ENCODE assay signal across 22 mouse cellular contexts in genomic region chr14:121456416-121457285, GRCm38 (mm10). TPM values are rescaled to one million over a fixed set of nuclear protein-coding genes. Genes with fewer than 3 reads are reported as not detected.
A peak's percentile ranks its signal among the peaks of the same experiment; 100 is the strongest.
DNase-seq lines count a peak whose midpoint lies in the region; ATAC-seq and TF ChIP-seq lines count a peak whose summit lies in the region.
"Had no signal": no experiment of that assay in that cellular context is flagged by ENCODE, and none has a peak within 500 bp of the region (broad histone marks: within the 10 kb centered on the region; RNA-seq: fewer than 3 reads in every experiment).

No protein-coding gene starts in this region.

- WGBS in liver, adult 2 months, result 60% methylated on average over 11 of the region's 11 CpGs
- 87% methylated on average over 11 of the region's 11 CpGs for WGBS in forebrain, postnatal 0 days
- WGBS in hindbrain, embryonic 16.5 days, result 85% methylated on average over 11 of the region's 11 CpGs

- H3K36me3 ChIP-seq in liver, adult 2 months (ENCODE audit: control insufficient read depth, insufficient read depth, low read length), result no peaks in the 10 kb centered on the region
- no peaks in the 10 kb centered on the region for H3K36me3 ChIP-seq in forebrain, postnatal 0 days (ENCODE audit: insufficient read depth)
- H3K36me3 ChIP-seq in hindbrain, embryonic 16.5 days (ENCODE audit: control insufficient read depth, insufficient read depth, low read length), result no peaks in the 10 kb centered on the region
- H3K36me3 ChIP-seq: G1E; heart, embryonic 12.5 days; limb, embryonic 15.5 days; midbrain, embryonic 10.5 days had no signal

- H3K9ac ChIP-seq in liver, adult 2 months (ENCODE audit: low read depth, low read length), result no peak overlapping the region
- no peak overlapping the region for H3K9ac ChIP-seq in forebrain, postnatal 0 days
- no peak overlapping the region for H3K9ac ChIP-seq in hindbrain, embryonic 16.5 days (ENCODE audit: low read depth, low read length)
- H3K9ac ChIP-seq: forebrain, embryonic 13.5 days; heart, embryonic 12.5 days; limb, embryonic 15.5 days had no signal

- no peak overlapping the region for H3K4me2 ChIP-seq in forebrain, postnatal 0 days (ENCODE audit: low read depth)
- H3K4me2 ChIP-seq in hindbrain, embryonic 16.5 days (ENCODE audit: low read length), result no peak overlapping the region
- H3K4me2 ChIP-seq: forebrain, embryonic 13.5 days; heart, embryonic 12.5 days; limb, embryonic 15.5 days had no signal

- in situ Hi-C loops in Patski (cut with MboI; ENCODE audit: low pct_unique_long_range_greater_than_20kb), result loop anchor here (5.0 to 10.0 kb wide), 2 partner anchors 484 to 622 kb away; no protein-coding TSS in a partner anchor

- CTCF ChIA-PET in Patski (lab: Charles Lee), result interaction anchor here (0.9 to 2.1 kb wide), 6 partner anchors 121 to 624 kb away, joined by 3 to 13 read pairs (median 5); no protein-coding TSS in a partner anchor

- no peak for ATAC-seq in Patski
- ATAC-seq in megakaryocyte-erythroid progenitor cell, adult 5-6 weeks (replicated peaks; ENCODE audit: low FRiP score, low TSS enrichment, poor library complexity, severe bottlenecking), result peak; percentile 54
- ATAC-seq in forebrain, postnatal 0 days, result no peak
- no peak for ATAC-seq in hindbrain, embryonic 16.5 days

- H3K4me1 ChIP-seq in liver, adult 2 months (ENCODE audit: control insufficient read depth, insufficient read depth, low read length), result peaks cover 2% of the 10 kb centered on the region; the same call in 1 of the 2 replicates
- H3K4me1 ChIP-seq in forebrain, postnatal 0 days (ENCODE audit: insufficient read depth), result no peaks in the 10 kb centered on the region
- H3K4me1 ChIP-seq in hindbrain, embryonic 16.5 days (ENCODE audit: control insufficient read depth, insufficient read depth, low read depth, low read length), result no peaks in the 10 kb centered on the region
- H3K4me1 ChIP-seq: forebrain, embryonic 13.5 days; heart, embryonic 12.5 days; midbrain, embryonic 10.5 days had no signal

- no peak for TF ChIP-seq POLR2A in liver, adult 2 months (IDR thresholded peaks at IDR 0.05; ENCODE audit: extremely low read depth, insufficient read depth, low read length)

- no peaks in the 10 kb centered on the region for H3K79me2 ChIP-seq in liver, adult 2 months (ENCODE audit: control insufficient read depth, insufficient read depth, low read length)

- TF ChIP-seq CTCF in liver, adult 2 months (IDR thresholded peaks at IDR 0.05; ENCODE audit: low read depth, low read length), result no peak
- peak; percentile 15 for TF ChIP-seq CTCF in Patski (IDR thresholded peaks at IDR 0.05)
- TF ChIP-seq CTCF in forebrain, postnatal 0 days (IDR thresholded peaks at IDR 0.05; ENCODE audit: low read depth), result no peak

- POLR2A ChIA-PET in Patski (lab: Charles Lee), result no interaction called here

- no peak overlapping the region for H3K27ac ChIP-seq in liver, adult 2 months (replicated peaks; ENCODE audit: insufficient read depth, low read depth, low read length)
- no peak overlapping the region for H3K27ac ChIP-seq in forebrain, postnatal 0 days (ENCODE audit: low read depth, low read length)
- H3K27ac ChIP-seq in hindbrain, embryonic 16.5 days (ENCODE audit: low read depth, low read length), result no peak overlapping the region
- H3K27ac ChIP-seq: forebrain, embryonic 13.5 days; gastrocnemius, adult 2 months; kidney, postnatal 0 days; limb, embryonic 15.5 days; midbrain, embryonic 10.5 days had no signal

- no peaks in the 10 kb centered on the region for H3K9me3 ChIP-seq in forebrain, postnatal 0 days (ENCODE audit: low read length)
- 0 out of 2 replicates have a peak, but pooled peaks cover 2% of the 10 kb centered on the region for H3K9me3 ChIP-seq in hindbrain, embryonic 16.5 days (ENCODE audit: control insufficient read depth, low read length)
- H3K9me3 ChIP-seq: forebrain, embryonic 13.5 days; G1E; limb, embryonic 15.5 days had no signal

- no peaks in the 10 kb centered on the region for H3K27me3 ChIP-seq in liver, adult 2 months (ENCODE audit: control insufficient read depth, insufficient read depth, low read length)
- H3K27me3 ChIP-seq in Patski, result no peaks in the 10 kb centered on the region
- H3K27me3 ChIP-seq in forebrain, postnatal 0 days (ENCODE audit: insufficient read depth, low read length), result no peaks in the 10 kb centered on the region
- H3K27me3 ChIP-seq in hindbrain, embryonic 16.5 days (replicated peaks; ENCODE audit: control insufficient read depth, insufficient read depth, low read length), result no peaks in the 10 kb centered on the region
- H3K27me3 ChIP-seq: forebrain, embryonic 13.5 days; heart, embryonic 12.5 days; limb, embryonic 15.5 days had no signal

- peak; percentile 48 for DNase-seq in adrenal gland, adult 2 months
- DNase-seq in adrenal gland, postnatal 4 days (ENCODE audit: low spot score in 2 of 2), result no peak
- peak; percentile 68 for DNase-seq in liver, adult 2 months (ENCODE audit: extremely low read depth, low read depth, low spot score)
- no peak for DNase-seq in liver
- no peak for DNase-seq in Patski (ENCODE audit: low read depth, low spot score)
- DNase-seq in forebrain, postnatal 0 days, result no peak
- DNase-seq: cerebellum, adult 8-10 months; embryo, embryonic 11 days; gastrocnemius, adult 2 months; heart, postnatal 36 days; lung, postnatal 14 days; right cerebral cortex, adult 18-20 months; thymus, postnatal 25 days had no signal

- no peak overlapping the region for H3K4me3 ChIP-seq in liver, adult 2 months (ENCODE audit: insufficient read depth, low read depth, low read length)
- H3K4me3 ChIP-seq in forebrain, postnatal 0 days (ENCODE audit: low read depth, low read length), result no peak overlapping the region
- no peak overlapping the region for H3K4me3 ChIP-seq in hindbrain, embryonic 16.5 days (ENCODE audit: low read length)
- H3K4me3 ChIP-seq: forebrain, embryonic 13.5 days; gastrocnemius, adult 2 months; heart, embryonic 12.5 days; limb, embryonic 15.5 days; midbrain, embryonic 10.5 days had no signal

RNA-seq across cellular contexts. Expression of gene Slc15a1, which starts 48.4 kb away (rescaled TPM):
- total RNA-seq in adrenal gland, adult 2 months (2021), result under 1 TPM; 0.09 to 0.10 TPM
- polyA plus RNA-seq in adrenal gland, adult 2 months (2012; rRNA removed), result 0.06 and 0.09 TPM in 2 replicates
- under 1 TPM; 0.20 to 0.28 TPM for total RNA-seq in adrenal gland, postnatal 4 days (2021)
- total RNA-seq in liver, adult 2 months (2014; rRNA removed), result not detected in 2 replicates
- polyA plus RNA-seq in liver, adult 2 months (2012; rRNA removed), result not detected in 2 replicates
- 0.01 TPM for polyA plus RNA-seq in Patski (2021)
- not detected in 2 replicates for total RNA-seq in megakaryocyte-erythroid progenitor cell, adult 5-6 weeks (2014; fragmentation: Nextera tagmentation)
- total RNA-seq in megakaryocyte-erythroid progenitor cell, adult 5-6 weeks (2017), result 0.28 TPM in 1 of 2 replicates, not detected in the other
- total RNA-seq in forebrain, postnatal 0 days (2014; rRNA removed), result 0.38 TPM in 1 of 2 replicates, not detected in the other
- polyA plus RNA-seq in forebrain, postnatal 0 days (2015; fragmentation: Nextera tagmentation; extraction: Ambion mirVana), result 0.09 and 0.18 TPM in 2 replicates
- polyA plus RNA-seq in hindbrain, embryonic 16.5 days (2015; fragmentation: Nextera tagmentation; extraction: Ambion mirVana), result 0.09 TPM in 1 of 2 replicates, not detected in the other
- total RNA-seq: gastrocnemius, adult 2 months; heart, postnatal 36 days had no signal
- polyA plus RNA-seq: forebrain, embryonic 13.5 days; G1E; heart, embryonic 12.5 days; midbrain, embryonic 10.5 days; stomach, embryonic 14.5 days had no signal

Comparison
In these comparisons a context has a peak if more than half of its experiments do, and no peak if none do; other contexts are left out.
1. DNase-seq: peak in adrenal gland, adult 2 months (single experiment) and liver, adult 2 months (single experiment); none in adrenal gland, postnatal 4 days (0 of 2), liver (single experiment), Patski (single experiment) and forebrain, postnatal 0 days (single experiment).